ENCODE assay signal across 9 mouse cellular contexts in genomic region chr13:93724206-93724605, GRCm38 (mm10). TPM values are rescaled to one million over a fixed set of nuclear protein-coding genes. Genes with fewer than 3 reads are reported as not detected.
DNase-seq lines count a peak whose midpoint lies in the region; ATAC-seq and TF ChIP-seq lines count a peak whose summit lies in the region.
"Had no signal": no experiment of that assay in that cellular context is flagged by ENCODE, and none has a peak within 500 bp of the region (broad histone marks: within the 10 kb centered on the region; RNA-seq: fewer than 3 reads in every experiment).

No protein-coding gene starts in this region.

- H3K4me3 ChIP-seq in intestine, postnatal 0 days (ENCODE audit: low read depth, low read length) = no peak overlapping the region
- no peak overlapping the region for H3K4me3 ChIP-seq in intestine, embryonic 16.5 days (ENCODE audit: low read length)
- H3K4me3 ChIP-seq in cortical plate, adult 2 months (ENCODE audit: insufficient read depth, low read length) = no peak overlapping the region
- H3K4me3 ChIP-seq: embryonic facial prominence, embryonic 15.5 days had no signal

- ATAC-seq in intestine, postnatal 0 days = no peak
- no peak for ATAC-seq in intestine, embryonic 16.5 days

- DNase-seq in 3T3-L1 (ENCODE audit: low read depth, low spot score) = peak; percentile 37
- DNase-seq in CD4-positive, CD25-positive, alpha-beta regulatory T cell, adult 2 months (ENCODE audit: low read depth, low spot score) = peak; percentile 57
- peak; percentile 46 for DNase-seq in testis, postnatal 10 days (ENCODE audit: low spot score)
- DNase-seq in gastrocnemius, postnatal 14 days = no peak
- no peak for DNase-seq in spleen, adult 12 weeks (ENCODE audit: low spot score)

- no peaks in the 10 kb centered on the region for H3K4me1 ChIP-seq in intestine, postnatal 0 days (replicated peaks; ENCODE audit: control insufficient read depth, insufficient read depth, low read length)
- H3K4me1 ChIP-seq in intestine, embryonic 16.5 days (ENCODE audit: control insufficient read depth, insufficient read depth, low read length) = no peaks in the 10 kb centered on the region
- peaks cover 1% of the 10 kb centered on the region; the same call in 1 of the 2 replicates for H3K4me1 ChIP-seq in cortical plate, adult 2 months (ENCODE audit: control insufficient read depth, insufficient read depth, low read length)
- H3K4me1 ChIP-seq: embryonic facial prominence, embryonic 15.5 days had no signal

- no peak overlapping the region for H3K9ac ChIP-seq in intestine, postnatal 0 days (ENCODE audit: low read depth, low read length)
- H3K9ac ChIP-seq in intestine, embryonic 16.5 days (ENCODE audit: low read depth, low read length) = no peak overlapping the region
- H3K9ac ChIP-seq: embryonic facial prominence, embryonic 15.5 days had no signal

- no peaks in the 10 kb centered on the region for H3K9me3 ChIP-seq in intestine, postnatal 0 days (ENCODE audit: control insufficient read depth)
- no peaks in the 10 kb centered on the region for H3K9me3 ChIP-seq in intestine, embryonic 16.5 days (ENCODE audit: control insufficient read depth, low read length)
- H3K9me3 ChIP-seq: embryonic facial prominence, embryonic 15.5 days had no signal

- 35% methylated on average over 2 of the region's 2 CpGs for WGBS in intestine, postnatal 0 days
- 26% methylated on average over 2 of the region's 2 CpGs for whole genome bisulfite sequencing in intestine, embryonic 16.5 days

- TF ChIP-seq CTCF in intestine, postnatal 0 days (IDR thresholded peaks at IDR 0.05; ENCODE audit: low read depth) = peak; percentile 76
- TF ChIP-seq CTCF in cortical plate, adult 2 months (IDR thresholded peaks at IDR 0.05; ENCODE audit: extremely low read depth, insufficient read depth, low read length) = peak; percentile 62

- TF ChIP-seq POLR2A in cortical plate, adult 2 months (IDR thresholded peaks at IDR 0.05; ENCODE audit: extremely low read depth, insufficient read depth, low read length) = no peak

- no peaks in the 10 kb centered on the region for H3K27me3 ChIP-seq in intestine, postnatal 0 days (replicated peaks; ENCODE audit: control insufficient read depth, insufficient read depth, low read length)
- H3K27me3 ChIP-seq in intestine, embryonic 16.5 days (replicated peaks; ENCODE audit: control insufficient read depth, insufficient read depth, low read length) = no peaks in the 10 kb centered on the region
- H3K27me3 ChIP-seq: embryonic facial prominence, embryonic 15.5 days had no signal

- intact Hi-C loops in gastrocnemius, postnatal 14 days (cut with DNase I; ENCODE audit: low total_unique reads) = no loop called here

- no peak overlapping the region for H3K4me2 ChIP-seq in intestine, postnatal 0 days (replicated peaks; ENCODE audit: low read depth)
- no peak overlapping the region for H3K4me2 ChIP-seq in intestine, embryonic 16.5 days (ENCODE audit: low read depth, low read length)
- H3K4me2 ChIP-seq: embryonic facial prominence, embryonic 15.5 days had no signal

- H3K27ac ChIP-seq in intestine, postnatal 0 days (ENCODE audit: low read depth, low read length) = no peak overlapping the region
- H3K27ac ChIP-seq in intestine, embryonic 16.5 days (ENCODE audit: low read length) = no peak overlapping the region
- no peak overlapping the region for H3K27ac ChIP-seq in cortical plate, adult 2 months (ENCODE audit: insufficient read depth, low read length)
- H3K27ac ChIP-seq: embryonic facial prominence, embryonic 15.5 days had no signal

- no peaks in the 10 kb centered on the region for H3K36me3 ChIP-seq in intestine, postnatal 0 days (ENCODE audit: control insufficient read depth, insufficient read depth)
- no peaks in the 10 kb centered on the region for H3K36me3 ChIP-seq in intestine, embryonic 16.5 days (ENCODE audit: control insufficient read depth, insufficient read depth, low read length)
- H3K36me3 ChIP-seq: embryonic facial prominence, embryonic 15.5 days had no signal

RNA-seq across cellular contexts. Expression of gene Arsb, which starts 47.2 kb away (rescaled TPM):
- polyA plus RNA-seq in intestine, postnatal 0 days (2015; fragmentation: Nextera tagmentation; extraction: Ambion mirVana) = 7.4 and 7.9 TPM in 2 replicates
- polyA plus RNA-seq in intestine, embryonic 16.5 days (2015; fragmentation: Nextera tagmentation; extraction: Ambion mirVana) = 11.2 and 11.4 TPM in 2 replicates
- polyA plus RNA-seq in cortical plate, adult 2 months (2012; rRNA removed) = 86.9 and 87.6 TPM in 2 replicates
- total RNA-seq in gastrocnemius, postnatal 14 days (2021) = 1 to 10 TPM; 6.1 to 7.9 TPM

RNA-seq across cellular contexts. Expression of gene Dmgdh, which starts 50.0 kb away (rescaled TPM):
- 0.58 and 0.90 TPM in 2 replicates for polyA plus RNA-seq in intestine, postnatal 0 days (2015; fragmentation: Nextera tagmentation; extraction: Ambion mirVana)
- 0.20 and 0.50 TPM in 2 replicates for polyA plus RNA-seq in intestine, embryonic 16.5 days (2015; fragmentation: Nextera tagmentation; extraction: Ambion mirVana)
- polyA plus RNA-seq in cortical plate, adult 2 months (2012; rRNA removed) = 0.23 TPM in 2 replicates
- not detected for total RNA-seq in gastrocnemius, postnatal 14 days (2021)
- polyA plus RNA-seq: embryonic facial prominence, embryonic 15.5 days had no signal

RNA-seq across cellular contexts. Expression of gene Bhmt2, which starts 50.1 kb away (rescaled TPM):
- polyA plus RNA-seq in intestine, postnatal 0 days (2015; fragmentation: Nextera tagmentation; extraction: Ambion mirVana) = 0.04 TPM in 1 of 2 replicates, not detected in the other
- 0.26 and 0.94 TPM in 2 replicates for polyA plus RNA-seq in intestine, embryonic 16.5 days (2015; fragmentation: Nextera tagmentation; extraction: Ambion mirVana)
- 0.75 and 1.1 TPM in 2 replicates for polyA plus RNA-seq in cortical plate, adult 2 months (2012; rRNA removed)
- total RNA-seq in gastrocnemius, postnatal 14 days (2021) = not detected
- polyA plus RNA-seq: embryonic facial prominence, embryonic 15.5 days had no signal

Comparison
In these comparisons a context has a peak if more than half of its experiments do, and no peak if none do; other contexts are left out.
1. DNase-seq: peak in 3T3-L1 (single experiment), CD4-positive, CD25-positive, alpha-beta regulatory T cell, adult 2 months (single experiment) and testis, postnatal 10 days (single experiment); none in gastrocnemius, postnatal 14 days (single experiment) and spleen, adult 12 weeks (single experiment).